Mouse (Mus musculus) retina, postnatal 1 day (tissue): ENCODE results near the gene Slc35b2.

Experiments used
- DNase-seq: peaks from one replicate; pipeline ENCODE4 v3.0.0-alpha.2; 2012

The Slc35b2 gene

DNA sequence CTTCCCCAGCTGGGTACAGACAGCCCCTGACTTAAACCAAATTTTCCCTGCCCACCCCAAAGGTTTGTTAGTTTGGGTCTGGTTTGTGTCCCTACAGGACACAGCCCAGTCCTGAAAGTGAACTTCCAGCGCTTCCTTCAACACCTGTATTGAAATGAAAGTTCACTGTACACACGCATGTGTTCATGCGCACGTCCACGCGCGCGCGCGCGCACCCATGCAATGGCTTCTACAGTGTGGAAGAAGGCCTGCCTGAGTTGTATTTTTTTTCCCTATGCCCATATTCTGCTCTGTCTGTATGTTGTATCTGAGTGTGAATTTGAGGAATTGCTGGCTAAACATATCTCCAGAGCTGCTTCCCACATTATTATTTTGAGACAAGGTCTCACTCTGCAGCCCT, 1.4 kb downstream of the Slc35b2 start:
- DNase-seq: no peak

DNA sequence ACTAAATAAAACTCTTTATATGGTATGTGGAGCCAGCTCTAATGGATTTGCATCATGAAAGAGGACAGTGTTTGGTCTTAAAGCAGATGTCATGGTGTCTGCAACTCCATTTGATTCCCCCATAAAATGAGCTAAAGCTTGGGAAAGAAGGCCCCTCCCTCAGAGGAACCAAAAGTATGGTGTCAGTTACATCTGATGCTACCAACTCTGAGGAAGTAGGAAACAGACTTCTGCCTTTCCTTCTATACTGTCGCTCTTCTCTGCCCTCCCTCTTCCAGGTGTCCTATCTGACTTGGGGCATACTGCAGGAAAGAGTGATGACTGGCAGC, 2.3 kb downstream of the Slc35b2 start:
- no peak for DNase-seq

DNA sequence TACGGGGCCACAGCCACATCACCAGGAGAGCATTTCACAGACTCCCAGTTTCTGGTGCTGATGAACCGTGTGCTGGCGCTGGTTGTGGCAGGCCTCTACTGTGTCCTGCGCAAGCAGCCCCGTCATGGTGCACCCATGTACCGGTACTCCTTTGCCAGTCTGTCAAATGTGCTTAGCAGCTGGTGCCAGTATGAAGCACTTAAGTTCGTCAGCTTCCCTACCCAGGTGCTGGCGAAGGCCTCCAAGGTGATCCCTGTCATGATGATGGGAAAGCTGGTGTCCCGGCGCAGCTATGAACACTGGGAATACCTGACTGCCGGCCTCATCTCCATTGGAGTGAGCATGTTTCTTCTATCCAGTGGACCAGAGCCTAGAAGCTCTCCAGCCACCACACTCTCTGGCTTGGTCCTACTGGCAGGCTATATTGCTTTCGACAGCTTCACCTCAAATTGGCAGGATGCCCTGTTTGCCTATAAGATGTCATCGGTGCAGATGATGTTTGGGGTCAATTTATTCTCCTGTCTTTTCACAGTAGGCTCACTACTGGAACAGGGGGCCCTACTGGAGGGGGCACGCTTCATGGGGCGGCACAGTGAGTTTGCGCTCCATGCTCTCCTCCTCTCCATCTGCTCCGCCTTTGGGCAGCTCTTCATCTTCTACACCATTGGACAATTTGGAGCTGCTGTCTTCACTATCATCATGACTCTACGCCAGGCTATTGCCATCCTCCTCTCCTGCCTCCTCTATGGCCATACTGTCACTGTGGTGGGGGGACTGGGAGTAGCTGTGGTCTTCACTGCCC, 2.9 kb downstream of the Slc35b2 start:
- no peak for DNase-seq

DNA sequence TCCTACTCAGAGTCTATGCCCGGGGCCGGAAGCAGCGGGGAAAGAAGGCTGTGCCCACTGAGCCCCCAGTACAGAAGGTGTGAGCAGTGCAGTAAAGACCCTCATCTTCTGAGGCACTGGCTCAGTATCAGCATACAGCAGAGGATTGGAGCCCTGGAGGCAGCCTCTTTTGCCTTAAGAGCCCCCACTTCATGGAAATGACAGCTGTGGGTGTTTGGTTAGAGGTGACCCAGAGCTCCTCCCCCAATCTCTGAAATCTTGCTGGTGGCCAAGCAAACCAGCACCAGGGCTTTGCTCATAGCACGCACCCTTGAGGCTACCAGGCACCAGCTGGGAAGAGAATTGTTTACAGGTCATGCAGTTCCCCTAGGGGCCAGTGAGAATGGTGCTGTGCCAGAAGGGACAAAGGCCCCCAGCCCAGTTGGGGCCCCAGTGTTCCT, 3.5 kb downstream of the Slc35b2 start:
- DNase-seq: no peak

DNA sequence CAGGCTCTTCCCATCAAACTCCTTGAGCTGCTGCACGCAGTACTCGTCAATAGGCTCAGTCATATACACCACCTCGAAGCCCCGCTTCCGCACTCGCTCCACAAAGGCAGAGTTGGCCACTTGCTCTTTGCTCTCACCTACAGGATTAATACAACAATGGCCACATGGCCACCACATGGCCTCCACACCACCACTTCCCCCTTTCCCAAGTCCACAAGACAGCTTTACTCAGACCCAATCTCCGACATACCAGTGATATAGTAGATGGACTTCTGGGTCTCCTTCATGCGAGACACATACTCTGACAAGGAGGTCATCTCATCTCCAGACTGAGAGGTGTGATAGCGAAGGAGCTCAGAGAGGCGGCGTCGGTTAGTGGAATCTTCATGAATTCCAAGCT, 5.3 kb downstream of the Slc35b2 start:
- DNase-seq: no peak

DNA sequence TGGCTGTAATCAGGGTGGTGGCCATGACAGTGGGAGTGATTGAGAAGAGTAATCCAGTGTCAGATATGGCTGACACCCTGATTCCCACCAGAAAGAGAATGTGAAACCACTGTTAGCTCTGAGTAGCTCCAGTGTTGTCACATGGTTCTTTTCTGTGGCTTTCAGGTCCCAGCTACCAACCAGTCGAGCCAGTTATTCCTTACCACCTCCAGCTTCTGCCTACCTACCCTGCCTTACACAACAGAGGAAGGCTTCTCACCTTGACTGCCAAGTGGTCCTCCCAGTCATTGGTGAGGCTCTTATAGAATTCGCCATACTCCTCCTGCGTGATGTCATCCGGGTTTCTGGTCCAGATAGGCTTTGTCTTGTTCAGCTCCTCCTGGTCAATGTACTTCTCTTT, 6.3 kb downstream of the Slc35b2 start:
- DNase-seq: no peak

DNA sequence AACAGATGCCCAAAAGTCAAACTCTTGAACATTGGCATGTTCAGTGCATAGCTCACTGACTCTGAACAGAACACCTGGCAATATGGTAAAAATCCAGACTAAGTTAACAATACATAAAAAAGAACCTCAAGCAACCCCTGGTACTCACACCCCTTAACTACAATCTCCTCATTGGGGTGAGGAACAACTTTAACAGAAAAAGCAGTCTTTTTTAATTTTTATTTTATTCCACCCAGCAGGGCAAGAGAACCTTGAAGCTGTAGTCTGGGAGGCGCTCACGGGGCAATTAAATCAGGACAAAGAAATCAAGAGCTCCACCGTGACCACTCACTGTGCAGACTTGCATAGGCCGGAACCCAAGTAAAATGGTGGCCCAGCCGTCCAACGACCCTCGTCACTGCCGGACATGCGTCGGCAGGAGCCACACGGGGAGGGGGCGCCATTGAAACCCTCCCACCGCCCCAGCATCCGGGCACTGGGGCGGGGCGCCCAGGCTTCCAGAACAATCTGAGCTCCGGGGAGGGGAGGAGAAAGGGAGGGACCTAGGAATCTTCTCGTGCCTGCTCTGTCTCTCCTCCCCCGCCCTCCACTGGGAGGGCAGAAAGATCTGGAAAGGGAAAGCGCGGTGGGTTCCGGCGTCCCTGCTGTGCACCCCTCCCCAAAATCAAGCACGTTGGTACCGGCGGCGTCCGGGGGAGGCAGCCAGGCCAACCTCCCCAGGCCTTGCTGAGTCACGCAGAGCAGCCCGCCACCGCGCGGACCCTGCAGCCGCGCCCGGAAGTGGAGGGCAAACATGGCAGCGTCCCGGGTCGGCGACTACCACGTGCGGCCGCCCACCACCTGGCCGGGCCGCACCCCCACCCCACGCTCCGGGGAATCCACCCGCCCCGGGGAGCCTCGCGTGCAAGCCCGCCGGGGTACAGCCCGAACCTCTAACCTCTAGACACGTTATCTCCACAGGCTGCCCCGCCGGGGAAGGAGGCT, 8.7 kb downstream of the Slc35b2 start:
- DNase-seq: peak; percentile 94

DNA sequence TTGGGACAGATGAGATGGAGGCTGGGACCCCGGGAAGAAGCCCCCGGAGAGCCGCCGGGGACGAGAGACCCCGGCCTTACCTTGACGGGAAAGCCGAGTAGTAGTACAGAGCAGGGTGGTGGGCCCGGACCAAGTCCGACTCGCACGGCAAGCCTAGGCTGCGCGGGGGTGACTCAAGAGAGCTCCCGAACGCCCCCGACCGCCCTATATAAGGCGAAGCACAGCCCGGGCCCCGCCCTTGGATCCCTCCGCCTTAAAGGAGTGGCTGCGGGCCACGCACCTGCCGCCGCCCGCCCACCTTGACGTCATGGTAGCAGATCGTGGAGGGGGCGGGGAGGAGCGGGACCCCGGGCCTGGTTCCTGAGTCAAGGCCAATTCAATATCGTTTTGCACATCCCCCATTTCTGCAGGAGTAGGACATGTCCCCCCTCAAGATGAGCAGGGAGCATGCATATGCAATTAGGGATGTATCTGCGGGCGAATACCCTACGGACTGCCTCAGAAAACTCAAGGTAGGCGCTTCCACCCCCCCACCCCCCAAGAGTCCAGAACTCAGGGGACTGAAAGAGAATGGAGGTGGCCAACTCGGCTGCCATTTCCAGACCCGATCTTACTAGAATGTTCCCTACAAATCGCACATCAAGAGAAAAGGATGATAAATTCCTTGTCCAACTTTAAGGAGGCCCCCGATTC, 9.6 kb downstream of the Slc35b2 start, which contains the start of gene Hsp90ab1:
Gene Hsp90ab1, minus strand, starts transcription at position 185 of the 693 bp plus-strand sequence.
- DNase-seq: peak; percentile 99

DNA sequence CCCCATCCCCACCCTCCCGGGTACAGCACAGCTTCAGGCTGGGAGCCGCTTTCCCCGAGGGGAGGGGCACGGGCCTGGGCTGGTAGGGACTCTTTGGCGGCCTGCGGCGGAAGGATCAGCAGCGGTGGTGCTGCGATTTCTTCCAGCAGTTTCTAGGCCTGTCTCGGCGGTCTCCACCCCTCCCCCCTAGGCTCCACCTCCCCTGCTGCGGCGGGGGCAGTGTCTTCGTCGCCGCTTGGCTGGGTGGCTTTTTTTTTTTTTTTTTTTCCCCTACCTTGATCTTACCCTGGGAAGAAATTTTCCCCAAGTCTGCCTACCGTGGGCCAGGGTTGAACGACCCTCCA, 10.1 kb downstream of the Slc35b2 start:
- DNase-seq: peak; percentile 96

DNA sequence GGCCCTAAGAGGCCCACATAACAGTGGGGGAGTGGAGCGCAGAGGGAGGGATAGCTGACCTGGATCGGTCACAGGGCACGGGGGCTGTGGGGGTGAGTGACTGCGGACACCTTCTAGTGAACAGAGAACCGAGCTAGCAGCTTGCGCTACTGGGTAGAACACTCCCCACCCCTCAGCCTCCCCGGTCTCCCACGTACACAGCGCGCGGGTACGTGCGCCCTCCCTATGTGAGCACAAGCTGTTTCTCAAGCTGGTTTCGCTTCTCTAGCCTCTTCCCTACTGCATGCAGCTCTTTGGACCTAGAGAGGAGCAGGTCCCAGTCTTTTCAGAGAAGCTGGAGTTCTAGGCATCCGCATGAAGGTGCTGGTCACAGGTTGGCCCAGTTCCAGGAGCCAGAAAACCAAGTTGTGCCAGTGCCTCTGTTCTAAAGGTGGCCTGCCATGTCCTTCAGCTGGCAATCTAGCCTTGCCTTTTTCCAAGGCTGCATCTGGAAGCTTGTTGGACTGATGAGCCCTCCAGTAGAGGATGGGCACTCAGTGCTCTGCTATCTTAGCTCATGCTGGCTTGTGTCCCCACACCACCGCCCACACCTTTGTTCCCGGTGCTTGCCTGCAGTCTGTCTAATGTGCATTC, 10.6 kb downstream of the Slc35b2 start:
- DNase-seq: no peak

DNA sequence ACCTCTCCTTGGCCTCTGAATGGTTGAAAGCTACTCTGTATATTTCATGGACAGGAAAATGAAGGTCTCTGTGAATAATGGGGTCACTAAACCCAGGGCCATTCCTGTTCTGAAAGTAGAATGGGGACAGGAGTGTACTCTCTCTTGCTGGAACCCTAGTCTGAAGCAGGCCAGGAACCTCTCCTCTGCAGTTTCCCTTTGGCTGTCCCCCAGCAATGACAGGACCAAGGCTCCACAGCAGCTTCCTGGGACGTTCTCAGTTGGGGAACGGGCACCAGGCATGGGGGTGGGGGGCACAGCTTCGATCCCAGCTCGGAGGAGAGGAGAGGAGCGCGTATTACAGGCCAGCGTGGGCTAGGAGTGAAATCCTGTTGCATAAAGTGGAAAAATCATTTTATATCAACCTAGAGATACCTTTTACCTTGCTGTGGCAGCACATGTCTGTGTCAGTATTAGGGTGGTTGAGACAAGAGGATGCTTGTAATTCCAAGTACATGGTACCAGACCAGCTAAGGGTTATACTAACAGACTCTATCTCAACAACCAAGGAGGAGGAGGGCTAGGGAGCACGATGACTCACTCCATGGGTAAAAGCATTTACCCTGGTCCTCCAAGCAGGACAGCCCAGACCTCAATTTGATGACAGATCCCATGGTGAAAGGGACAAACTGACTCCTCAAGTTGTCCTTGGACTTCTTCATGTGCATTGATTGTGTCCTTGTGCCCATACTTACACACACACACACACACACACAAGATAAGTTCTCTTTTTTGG, 11.6 kb downstream of the Slc35b2 start:
- no peak for DNase-seq

DNA sequence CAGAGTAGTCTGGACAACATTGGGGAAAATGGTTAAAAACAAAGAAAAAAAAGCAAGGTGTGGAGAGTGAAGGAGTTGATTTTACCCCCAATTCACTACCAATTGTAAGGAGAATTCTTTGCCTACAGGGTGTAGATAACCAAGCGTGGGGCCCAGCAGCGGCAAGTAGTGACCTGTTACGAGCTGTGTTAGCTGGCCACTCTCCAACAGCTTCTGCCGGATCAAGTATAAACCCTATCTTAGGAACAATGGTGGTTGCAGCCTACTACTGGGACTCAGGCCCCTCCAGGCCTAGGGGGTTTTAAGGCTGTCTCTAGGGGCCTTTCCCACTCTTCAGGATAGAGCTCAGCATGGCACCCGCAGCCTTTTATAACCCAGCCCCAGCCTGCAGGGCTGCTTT, 14.6 kb downstream of the Slc35b2 start:
- no peak for DNase-seq

DNA sequence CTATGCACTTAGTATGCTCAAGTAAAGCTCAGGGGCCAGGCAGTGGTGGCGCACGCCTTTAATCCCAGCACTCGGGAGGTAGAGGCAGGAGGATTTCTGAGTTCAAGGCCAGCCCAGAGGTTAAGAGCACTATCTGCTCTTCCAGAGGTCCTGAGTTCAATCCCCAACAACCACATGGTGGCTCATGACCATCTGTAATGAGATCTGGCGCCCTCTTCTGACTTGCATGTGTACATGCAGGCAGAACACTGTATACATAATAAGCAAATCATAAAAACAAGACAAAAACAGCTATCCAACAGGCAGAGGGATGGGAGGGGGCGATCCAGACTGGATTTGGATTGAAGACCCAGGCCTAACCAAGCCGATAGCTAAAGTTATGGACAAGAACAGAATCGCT, 15.2 kb downstream of the Slc35b2 start:
- peak; percentile 49 for DNase-seq

DNA sequence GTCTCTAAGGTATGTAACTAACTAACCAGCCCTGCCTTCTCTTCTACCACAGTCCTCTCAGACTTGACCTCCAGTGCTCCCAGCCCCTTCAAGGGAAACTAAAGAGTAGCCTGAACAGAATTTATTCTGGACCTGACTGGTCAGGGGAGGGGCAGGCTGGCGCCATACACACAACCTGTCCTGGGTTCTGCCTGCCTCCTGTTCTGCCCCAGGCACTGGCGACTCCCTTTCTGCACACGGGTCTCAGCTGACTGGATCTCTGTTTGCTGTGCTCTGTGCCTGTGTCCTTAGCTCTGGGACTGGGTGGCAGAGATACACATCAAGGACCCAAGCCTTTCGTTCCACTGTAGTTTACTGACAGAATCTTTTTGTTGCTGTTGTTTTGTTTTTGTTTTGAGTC, 15.9 kb downstream of the Slc35b2 start:
- no peak for DNase-seq

DNA sequence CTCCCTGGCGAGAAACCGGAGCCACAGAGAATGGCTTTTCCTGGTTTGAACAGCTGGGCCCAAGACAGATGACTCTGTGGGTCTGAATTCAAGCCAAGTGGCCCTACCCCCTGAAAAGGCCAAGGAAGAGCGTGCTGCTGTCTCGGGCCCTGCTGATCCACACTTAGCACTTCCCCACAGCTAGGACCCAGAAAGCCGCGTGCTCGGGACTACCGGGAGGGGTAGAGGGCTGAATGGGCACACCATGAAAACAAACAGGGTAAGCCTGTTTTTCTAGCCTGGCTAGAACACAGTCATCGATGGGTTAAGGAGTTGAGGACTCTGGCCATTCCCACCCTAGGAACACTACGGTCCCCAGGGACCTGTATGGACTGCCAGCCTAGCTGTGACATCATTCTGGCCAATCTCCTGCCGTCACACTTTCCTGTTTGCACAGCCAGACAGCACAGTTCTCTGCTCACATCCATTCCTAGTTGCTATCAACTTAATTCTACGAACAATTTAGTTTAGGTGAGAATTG, 17.3 kb downstream of the Slc35b2 start:
- DNase-seq: no peak

DNA sequence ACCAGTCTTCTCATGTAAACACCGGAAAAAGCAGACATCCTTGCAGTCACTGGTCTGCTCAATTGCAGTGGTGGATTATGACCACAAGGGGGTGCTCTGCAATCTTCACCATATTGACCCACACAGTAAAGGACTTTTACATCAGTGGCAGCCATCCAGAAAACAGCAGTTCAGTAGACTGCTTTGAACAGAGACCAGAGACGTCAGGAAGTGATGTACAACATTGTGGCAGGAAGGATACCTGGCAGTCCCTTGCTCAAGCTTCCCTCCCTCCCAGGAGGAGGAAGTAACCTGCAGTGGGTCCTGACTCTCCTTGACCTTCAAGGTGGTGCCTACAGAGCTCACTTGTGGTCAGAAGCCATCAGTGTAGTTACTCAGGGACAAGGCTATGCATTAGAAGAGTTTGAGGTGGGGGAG, 17.9 kb downstream of the Slc35b2 start:
- peak; percentile 89 for DNase-seq

DNA sequence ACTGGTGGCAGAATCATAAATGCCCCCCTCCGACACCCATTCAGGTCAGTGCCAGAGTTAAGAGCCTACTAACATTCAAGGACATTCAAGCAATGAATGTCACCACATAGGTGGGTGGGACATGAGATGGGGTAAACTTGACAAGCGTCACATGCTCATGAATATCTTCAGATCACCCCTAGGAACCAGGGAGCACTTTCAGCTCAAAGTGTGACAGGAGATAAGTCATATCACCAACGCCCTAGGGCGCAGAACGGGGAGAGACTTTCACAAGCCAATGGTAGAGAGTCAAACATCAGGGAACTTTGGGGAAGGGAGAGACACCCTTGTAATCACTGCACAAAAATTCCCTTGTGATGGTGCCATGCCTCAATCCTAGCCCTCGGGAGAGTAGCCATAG, 18.5 kb downstream of the Slc35b2 start:
- DNase-seq: no peak

DNA sequence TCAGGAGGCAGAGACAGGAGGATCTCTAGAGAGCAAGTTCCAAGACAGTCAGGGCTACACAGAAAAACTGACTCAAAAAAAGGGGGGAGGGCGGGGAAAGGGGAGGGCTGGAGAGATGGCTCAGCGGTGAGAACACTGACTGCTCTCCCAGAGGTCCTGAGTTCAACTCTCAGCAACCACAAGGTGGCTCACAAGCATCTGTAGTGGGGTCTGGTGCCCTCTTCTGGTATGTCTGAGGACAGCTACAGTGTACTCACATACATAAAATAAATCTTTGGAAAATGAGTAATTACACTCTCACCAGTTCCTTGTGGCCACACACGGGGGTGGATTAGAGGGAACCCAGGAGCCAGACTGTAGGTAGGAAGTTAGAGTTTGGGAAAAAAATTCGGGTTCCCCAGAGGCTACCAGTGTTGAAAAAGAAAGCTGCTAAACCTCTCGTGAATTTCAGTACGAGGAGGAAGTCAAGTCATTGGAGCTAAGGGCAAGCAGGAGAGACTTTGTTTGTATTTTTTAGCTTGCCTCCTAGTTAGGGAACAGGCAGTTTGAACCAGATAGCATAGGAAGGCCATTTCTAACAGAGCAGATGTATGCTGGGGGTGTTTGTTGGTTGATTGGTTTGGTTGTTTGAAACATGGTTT, 19.2 kb downstream of the Slc35b2 start:
- DNase-seq: no peak

DNA sequence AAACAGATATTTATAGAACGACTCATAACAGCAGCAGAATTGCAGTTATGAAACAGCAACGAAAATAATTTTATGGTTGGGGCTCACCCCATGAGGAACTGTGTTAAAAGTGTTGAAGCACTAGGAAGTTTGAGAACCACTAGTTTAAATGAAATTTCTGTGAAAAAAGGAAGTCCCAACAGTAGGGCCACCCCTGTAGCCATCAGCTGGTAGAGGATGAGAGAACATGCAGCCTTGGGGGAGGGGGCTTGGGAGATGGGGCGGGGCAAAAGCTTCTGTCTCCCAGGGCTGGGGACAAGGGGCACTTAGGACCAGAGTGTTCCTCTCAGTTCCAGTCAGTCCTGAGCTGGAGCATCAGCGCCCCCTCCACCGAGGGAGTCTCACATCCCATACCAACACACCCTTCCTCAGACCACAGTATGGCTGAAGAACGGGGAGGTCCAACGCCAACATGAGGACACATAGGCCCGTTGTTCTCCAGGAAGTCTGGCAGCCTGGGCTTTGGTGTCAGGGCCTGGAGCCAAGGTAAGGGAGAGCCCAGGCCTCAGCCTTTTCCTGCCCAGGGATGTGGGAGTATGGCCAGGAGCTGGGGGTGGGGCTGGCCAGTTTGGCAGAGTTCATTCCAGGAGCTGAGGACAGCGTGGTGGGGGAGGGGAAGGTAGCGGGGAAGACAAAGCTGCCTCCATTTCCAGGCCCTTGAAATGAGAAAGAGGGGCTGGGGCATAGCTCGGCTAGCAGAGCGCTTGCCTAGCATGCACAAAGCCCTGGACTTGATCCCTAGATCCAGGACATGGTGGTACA, 20.6 kb downstream of the Slc35b2 start:
- no peak for DNase-seq

DNA sequence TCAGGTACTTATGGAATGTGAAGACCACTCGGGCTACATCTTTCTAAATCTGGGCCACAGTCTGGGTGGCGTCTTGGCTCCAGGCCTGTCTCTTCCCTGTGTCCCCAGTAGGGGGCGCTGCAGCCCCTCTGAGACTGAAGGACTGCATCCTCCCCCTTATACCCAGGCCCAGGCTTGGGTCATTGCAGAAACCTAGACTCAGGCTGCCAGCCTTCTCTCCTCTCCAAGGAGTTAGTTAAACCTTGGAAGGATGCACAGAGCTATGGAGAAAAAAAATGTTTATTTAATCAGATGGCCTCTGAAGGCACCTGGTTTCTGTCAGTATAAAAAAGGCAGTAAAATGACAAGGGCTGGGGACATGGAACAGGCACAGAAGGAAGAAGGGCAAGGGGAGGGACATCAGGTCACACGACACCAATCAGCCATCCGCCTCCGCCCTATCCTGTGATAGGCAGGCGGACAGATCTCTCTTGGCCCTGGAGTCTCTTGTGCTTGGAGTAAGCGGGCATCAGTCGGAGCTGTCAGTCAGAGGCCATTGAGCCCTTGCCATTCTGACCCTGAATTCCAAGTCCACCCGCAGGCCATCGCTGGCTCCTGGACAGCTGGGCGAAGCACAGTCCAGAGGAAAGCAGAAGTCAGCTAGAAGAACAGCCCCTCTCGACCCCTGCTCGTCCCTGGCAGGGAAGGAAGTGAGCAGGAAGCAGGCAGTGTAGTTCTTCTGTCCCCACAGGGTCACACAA, 21.4 kb downstream of the Slc35b2 start:
- peak; percentile 87 for DNase-seq
